Mouse (Mus musculus): ENCODE data around the gene Ppp1r18. TPM values are rescaled to one million over a fixed set of nuclear protein-coding genes. Genes with fewer than 3 reads are reported as not detected.
A peak's percentile ranks its signal among the peaks of the same experiment; 100 is the strongest.

Gene Ppp1r18
- polyA plus RNA-seq, 1 experiment from 2014 or later, result 19.1 TPM

DNA sequence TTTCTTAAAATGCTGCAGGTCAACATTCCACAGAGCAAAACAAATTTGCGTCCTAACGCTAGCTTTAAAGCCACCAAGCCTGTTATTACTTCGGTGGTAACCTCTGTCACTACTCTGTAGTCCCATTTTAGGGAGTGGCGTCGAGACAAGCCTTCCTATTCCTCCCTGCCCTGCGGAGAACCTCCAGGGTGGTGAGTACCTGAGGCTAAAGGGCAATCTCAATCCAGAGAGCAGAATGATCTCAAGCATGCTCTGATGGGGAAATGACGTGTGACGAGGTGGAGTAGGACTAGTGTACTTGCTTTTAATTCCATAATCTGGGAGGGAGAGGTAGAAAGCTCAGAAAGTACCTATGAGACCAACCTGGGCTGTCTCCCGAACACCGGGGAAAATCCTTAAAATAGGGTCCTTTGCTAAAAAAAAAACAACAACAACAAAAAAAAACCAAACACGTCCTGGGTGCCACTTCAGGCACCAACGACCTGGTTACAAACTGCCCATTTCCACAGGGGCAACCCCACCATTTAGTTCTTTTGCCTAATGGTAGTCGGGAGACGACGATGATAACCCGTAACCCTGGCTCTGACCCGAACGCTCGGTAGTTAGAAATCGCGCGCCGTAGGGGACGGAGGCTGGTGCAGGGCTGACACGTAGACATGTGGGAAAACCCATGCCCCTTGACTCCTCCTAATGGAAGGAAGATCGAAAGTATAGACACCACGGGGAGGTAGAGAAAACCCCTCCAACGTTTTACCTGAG, 50.3 kb downstream of the Ppp1r18 start:
- H3K27me3 ChIP-seq (ENCODE audit: control insufficient read depth, insufficient read depth, low read length), result no peaks in the 10 kb centered on the region
- peak overlapping the region; percentile 62; the same call in 1 of the 2 replicates for H3K27ac ChIP-seq (ENCODE audit: low read depth, low read length)
- 2% methylated on average over 28 of the region's 28 CpGs for WGBS
- peaks cover 16% of the 10 kb centered on the region for H3K4me1 ChIP-seq (ENCODE audit: control insufficient read depth, insufficient read depth, low read length)
- no peaks in the 10 kb centered on the region for H3K9me3 ChIP-seq (ENCODE audit: control insufficient read depth, low read length)
- no peak for ATAC-seq (ENCODE audit: low FRiP score, low TSS enrichment)
- peak overlapping the region; percentile 85 for H3K4me3 ChIP-seq (ENCODE audit: low read length)
- H3K36me3 ChIP-seq (ENCODE audit: control insufficient read depth, insufficient read depth, low read length), result peaks cover 39% of the 10 kb centered on the region
- H3K4me2 ChIP-seq (replicated peaks; ENCODE audit: low read depth, low read length), result peak overlapping the region; percentile 73
- peak overlapping the region; percentile 97 for H3K9ac ChIP-seq (ENCODE audit: low read depth, low read length)

DNA sequence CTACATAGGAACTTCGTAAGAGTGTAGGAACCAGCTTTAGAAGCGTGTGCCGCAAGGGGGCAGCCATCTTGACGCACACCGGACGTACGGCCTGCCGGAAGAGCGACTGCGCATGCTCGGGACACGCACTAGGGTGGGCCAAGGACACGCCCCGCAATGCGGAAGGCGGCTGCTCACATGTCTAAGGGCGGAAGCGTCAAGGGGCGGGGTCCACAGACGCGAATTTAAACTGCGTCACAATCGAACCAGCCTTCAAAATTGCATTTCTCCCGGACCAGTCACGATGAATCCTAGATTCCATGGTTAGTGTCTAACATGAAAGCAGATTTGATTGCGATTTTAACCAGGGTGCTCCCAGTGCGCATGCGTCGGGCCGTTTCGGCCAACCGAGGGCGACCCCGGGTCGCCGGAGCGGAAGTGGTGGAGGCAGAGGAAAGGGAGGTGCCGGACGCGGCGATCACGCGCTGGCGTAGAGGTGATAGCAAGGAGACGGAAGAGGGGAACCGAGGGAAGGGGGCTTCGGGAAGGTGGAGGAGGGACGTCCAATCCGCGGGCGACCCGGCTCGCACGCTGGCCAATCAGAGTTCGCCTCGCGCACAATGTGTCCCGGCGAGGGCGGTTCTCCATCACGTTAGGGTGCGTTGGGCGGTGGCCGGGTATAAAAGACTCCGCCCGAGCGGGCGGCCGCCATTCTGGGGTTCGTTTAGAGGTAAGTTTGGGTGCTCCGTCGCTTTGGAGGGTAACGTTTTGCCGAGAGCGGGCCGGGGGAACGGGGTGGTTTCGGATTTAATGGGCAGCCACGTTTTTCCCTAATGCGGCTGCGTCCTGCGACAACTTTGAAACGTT, 51.1 kb downstream of the Ppp1r18 start, which contains the start of the genes Mrps18b and Ppp1r10:
Gene Mrps18b (minus strand): TSS at position 93 of the 846 bp plus-strand sequence.
Gene Ppp1r10 (plus strand): TSS at position 138 of the 846 bp plus-strand sequence.
- Histone ChIP-seq H3K9me3 (ENCODE audit: control insufficient read depth, low read length) (no peaks in the 10 kb centered on the region), H3K27ac (ENCODE audit: low read depth, low read length) (peak within 1 kb of the TSS; percentile 99), H3K9ac (ENCODE audit: low read depth, low read length) (peak within 1 kb of the TSS; percentile 97), H3K27me3 (ENCODE audit: control insufficient read depth, insufficient read depth, low read length) (no peaks in the 10 kb centered on the region), H3K36me3 (ENCODE audit: control insufficient read depth, insufficient read depth, low read length) (peaks cover 37% of the 10 kb centered on the region), H3K4me1 (ENCODE audit: control insufficient read depth, insufficient read depth, low read length) (peaks cover 24% of the 10 kb centered on the region), H3K4me3 (ENCODE audit: low read length) (peak within 1 kb of the TSS; percentile 85), H3K4me2 (replicated peaks; ENCODE audit: low read depth, low read length) (peak within 1 kb of the TSS; percentile 98)
- WGBS, result under 1% methylated on average over 83 of the region's 83 CpGs
- peak; percentile 94 for ATAC-seq (ENCODE audit: low FRiP score, low TSS enrichment)

DNA sequence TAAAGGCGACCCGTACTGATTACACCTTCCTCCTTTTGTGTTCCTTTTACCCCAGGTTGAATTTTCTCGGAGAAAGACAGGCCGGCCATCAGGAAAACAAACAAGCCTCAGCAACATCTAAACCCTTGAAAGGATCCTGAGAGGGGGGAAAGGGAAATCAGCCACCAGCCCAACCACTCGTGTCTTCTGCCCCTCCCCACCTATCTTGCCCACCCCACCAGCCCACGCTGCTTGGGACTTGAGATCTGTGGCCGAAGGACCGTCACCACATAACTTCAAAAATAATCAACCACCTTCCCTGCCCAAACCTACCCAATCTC, 51.7 kb downstream of the Ppp1r18 start:
- peak overlapping the region; percentile 97 for H3K9ac ChIP-seq (ENCODE audit: low read depth, low read length)
- H3K27me3 ChIP-seq (ENCODE audit: control insufficient read depth, insufficient read depth, low read length), result no peaks in the 10 kb centered on the region
- peaks cover 27% of the 10 kb centered on the region for H3K4me1 ChIP-seq (ENCODE audit: control insufficient read depth, insufficient read depth, low read length)
- WGBS, result 0% methylated on average over 8 of the region's 8 CpGs
- peak overlapping the region; percentile 99 for H3K27ac ChIP-seq (ENCODE audit: low read depth, low read length)
- H3K4me3 ChIP-seq (ENCODE audit: low read length), result peak overlapping the region; percentile 85
- H3K9me3 ChIP-seq (ENCODE audit: control insufficient read depth, low read length), result no peaks in the 10 kb centered on the region
- H3K4me2 ChIP-seq (replicated peaks; ENCODE audit: low read depth, low read length), result peak overlapping the region; percentile 98
- H3K36me3 ChIP-seq (ENCODE audit: control insufficient read depth, insufficient read depth, low read length), result peaks cover 36% of the 10 kb centered on the region
- no peak for ATAC-seq (ENCODE audit: low FRiP score, low TSS enrichment)

DNA sequence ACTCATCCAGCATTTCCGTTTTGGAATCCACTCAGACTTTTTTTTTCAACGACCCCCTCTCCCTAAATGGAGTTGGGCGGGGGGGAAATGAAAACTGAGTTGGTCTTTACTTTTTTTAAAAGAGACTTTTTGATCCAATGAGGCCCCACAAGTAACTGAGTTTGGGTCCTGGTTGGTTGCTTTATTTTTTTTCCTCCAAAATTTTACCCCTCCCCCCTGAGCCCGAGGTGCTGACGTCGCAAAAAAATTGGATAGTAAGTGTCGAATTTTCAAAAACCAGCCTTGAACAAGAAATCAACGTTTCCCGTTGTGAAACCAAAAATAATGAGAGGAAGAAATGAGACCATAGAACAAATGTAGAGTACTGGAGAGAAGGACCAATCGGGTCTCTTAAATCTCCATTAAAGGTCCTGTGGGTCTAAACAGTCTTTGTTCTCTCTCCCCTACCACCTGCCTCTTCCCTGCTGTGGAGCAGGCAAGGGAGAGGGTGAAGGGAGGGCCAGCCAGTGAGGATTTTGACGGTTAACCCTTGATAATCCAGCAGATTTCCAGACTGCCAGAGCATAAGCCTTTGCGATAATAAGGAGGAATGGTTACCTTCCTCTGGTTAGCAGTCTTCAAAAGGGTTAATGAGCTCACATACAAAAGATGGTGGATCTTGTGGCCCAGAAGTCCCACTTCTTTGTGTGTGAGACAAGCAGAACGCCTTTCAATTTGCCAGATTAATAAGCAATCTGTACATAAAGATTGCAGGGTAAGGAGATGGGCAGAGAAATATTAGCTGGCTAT, 52.3 kb downstream of the Ppp1r18 start:
- no peaks in the 10 kb centered on the region for H3K27me3 ChIP-seq (ENCODE audit: control insufficient read depth, insufficient read depth, low read length)
- ATAC-seq (ENCODE audit: low FRiP score, low TSS enrichment), result no peak
- H3K9ac ChIP-seq (ENCODE audit: low read depth, low read length), result peak overlapping the region; percentile 97
- no peaks in the 10 kb centered on the region for H3K9me3 ChIP-seq (ENCODE audit: control insufficient read depth, low read length)
- H3K4me3 ChIP-seq (ENCODE audit: low read length), result peak overlapping the region; percentile 85
- peak overlapping the region; percentile 98 for H3K4me2 ChIP-seq (replicated peaks; ENCODE audit: low read depth, low read length)
- peaks cover 31% of the 10 kb centered on the region for H3K36me3 ChIP-seq (ENCODE audit: control insufficient read depth, insufficient read depth, low read length)
- peak overlapping the region; percentile 99 for H3K27ac ChIP-seq (ENCODE audit: low read depth, low read length)
- WGBS, result under 1% methylated on average over 13 of the region's 13 CpGs
- peaks cover 27% of the 10 kb centered on the region for H3K4me1 ChIP-seq (ENCODE audit: control insufficient read depth, insufficient read depth, low read length)

DNA sequence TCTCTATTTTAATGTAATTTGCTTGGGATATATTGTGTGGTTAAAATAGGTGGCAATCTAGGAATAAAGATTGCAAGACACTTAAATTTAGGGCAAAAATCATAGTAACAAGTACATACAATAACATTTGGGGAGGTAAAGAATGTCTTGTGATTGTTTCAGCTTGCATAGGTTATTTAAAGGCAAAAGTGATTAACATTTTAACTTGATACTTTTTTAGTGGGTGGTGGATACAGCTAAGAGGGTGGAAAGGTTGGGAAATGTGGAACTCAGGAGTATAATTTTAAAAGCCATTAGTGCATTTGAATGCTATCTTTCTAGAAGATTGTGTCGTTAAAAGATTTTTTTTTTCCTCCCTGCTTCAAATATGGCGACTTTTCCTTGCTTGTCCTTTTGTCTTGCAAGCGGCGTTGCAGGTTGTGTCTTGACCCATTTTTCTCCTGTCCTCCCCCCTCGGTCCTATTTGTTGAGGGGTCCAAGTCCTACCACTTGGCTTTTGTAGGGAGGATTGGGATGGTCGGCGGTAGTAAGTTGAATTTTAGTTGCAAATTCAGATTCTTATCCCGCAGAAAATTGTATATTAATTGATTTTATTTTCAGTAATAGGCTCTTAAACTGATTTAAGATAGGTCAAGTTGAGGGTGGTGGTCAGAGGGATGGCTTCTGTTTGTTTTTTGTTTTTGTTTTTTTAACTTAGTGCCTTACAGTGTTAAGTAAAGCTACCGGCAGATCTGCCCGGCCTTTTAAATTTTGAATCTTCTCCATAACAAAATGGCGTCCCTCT, 53.1 kb downstream of the Ppp1r18 start:
- peaks cover 27% of the 10 kb centered on the region for H3K4me1 ChIP-seq (ENCODE audit: control insufficient read depth, insufficient read depth, low read length)
- H3K36me3 ChIP-seq (ENCODE audit: control insufficient read depth, insufficient read depth, low read length), result peaks cover 31% of the 10 kb centered on the region
- H3K27ac ChIP-seq (ENCODE audit: low read depth, low read length), result peak overlapping the region; percentile 99
- peak overlapping the region; percentile 97 for H3K9ac ChIP-seq (ENCODE audit: low read depth, low read length)
- H3K4me2 ChIP-seq (replicated peaks; ENCODE audit: low read depth, low read length), result peak overlapping the region; percentile 98
- peak overlapping the region; percentile 85 for H3K4me3 ChIP-seq (ENCODE audit: low read length)
- WGBS, result 0% methylated on average over 11 of the region's 11 CpGs
- no peaks in the 10 kb centered on the region for H3K9me3 ChIP-seq (ENCODE audit: control insufficient read depth, low read length)
- H3K27me3 ChIP-seq (ENCODE audit: control insufficient read depth, insufficient read depth, low read length), result no peaks in the 10 kb centered on the region
- no peak for ATAC-seq (ENCODE audit: low FRiP score, low TSS enrichment)

DNA sequence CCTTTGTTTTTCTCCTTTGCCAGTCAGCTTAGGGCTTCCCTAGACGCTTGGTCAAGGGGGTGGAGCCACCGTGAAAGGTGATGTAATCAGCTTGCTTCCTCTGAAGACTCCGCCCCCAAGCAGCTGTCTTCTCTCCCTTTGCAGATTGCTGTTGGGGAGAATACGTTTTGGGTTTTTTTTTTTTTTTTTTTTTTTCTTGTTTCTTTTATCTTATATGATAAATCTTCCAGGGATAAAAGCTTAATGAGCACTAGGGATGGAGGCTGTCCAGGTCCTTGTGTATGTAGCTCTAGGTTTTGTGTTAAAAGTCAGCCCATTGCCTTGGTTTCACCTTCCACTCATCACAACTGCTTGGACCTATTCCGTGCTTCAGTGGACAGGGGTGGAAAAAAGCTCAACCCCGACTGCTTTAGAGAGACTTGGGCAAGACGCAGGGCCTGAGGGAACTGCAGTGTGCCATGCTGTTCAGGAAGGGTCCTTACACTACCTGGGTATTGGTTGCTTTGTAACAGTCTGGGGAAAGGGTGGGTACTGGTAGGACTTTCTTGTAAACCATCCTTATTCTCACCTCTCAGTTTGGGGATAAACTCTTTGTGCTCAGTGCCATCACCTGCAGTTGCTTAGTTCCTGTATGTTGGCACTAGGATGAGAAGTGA, 53.8 kb downstream of the Ppp1r18 start:
- no peaks in the 10 kb centered on the region for H3K9me3 ChIP-seq (ENCODE audit: control insufficient read depth, low read length)
- H3K27me3 ChIP-seq (ENCODE audit: control insufficient read depth, insufficient read depth, low read length), result no peaks in the 10 kb centered on the region
- H3K4me1 ChIP-seq (ENCODE audit: control insufficient read depth, insufficient read depth, low read length), result peaks cover 27% of the 10 kb centered on the region
- WGBS, result 8% methylated on average over 7 of the region's 7 CpGs
- peak; percentile 57 for ATAC-seq (ENCODE audit: low FRiP score, low TSS enrichment)
- peaks cover 35% of the 10 kb centered on the region for H3K36me3 ChIP-seq (ENCODE audit: control insufficient read depth, insufficient read depth, low read length)
- peak overlapping the region; percentile 99 for H3K27ac ChIP-seq (ENCODE audit: low read depth, low read length)
- H3K4me2 ChIP-seq (replicated peaks; ENCODE audit: low read depth, low read length), result peak overlapping the region; percentile 98
- peak overlapping the region; percentile 97 for H3K9ac ChIP-seq (ENCODE audit: low read depth, low read length)
- peak overlapping the region; percentile 85 for H3K4me3 ChIP-seq (ENCODE audit: low read length)

DNA sequence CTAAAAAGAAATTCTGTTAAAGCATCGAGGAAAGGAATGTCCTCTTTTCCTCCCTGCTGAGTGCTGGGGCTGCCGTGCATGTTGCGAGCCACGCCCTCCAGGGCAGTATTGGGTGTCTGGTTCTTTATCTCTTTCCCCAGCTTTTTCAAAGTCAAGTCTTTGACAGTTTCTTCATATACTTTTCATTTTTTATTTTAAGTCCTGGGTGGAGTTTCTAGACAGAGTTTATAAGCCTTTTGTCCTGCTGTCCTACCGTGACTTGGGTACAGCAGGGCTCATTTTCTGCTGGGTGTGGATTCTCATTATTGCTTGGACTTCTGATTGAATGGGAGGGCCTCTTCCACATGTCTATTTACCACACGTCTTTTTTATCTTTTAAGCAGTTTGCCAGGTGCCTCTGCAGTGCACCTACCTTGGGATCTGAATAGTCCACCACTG, 54.5 kb downstream of the Ppp1r18 start:
- no peaks in the 10 kb centered on the region for H3K27me3 ChIP-seq (ENCODE audit: control insufficient read depth, insufficient read depth, low read length)
- ATAC-seq (ENCODE audit: low FRiP score, low TSS enrichment), result no peak
- peak overlapping the region; percentile 99 for H3K27ac ChIP-seq (ENCODE audit: low read depth, low read length)
- 0 out of 2 replicates have a peak overlapping the region, but pooled peaks have one; percentile 97 for H3K9ac ChIP-seq (ENCODE audit: low read depth, low read length)
- H3K9me3 ChIP-seq (ENCODE audit: control insufficient read depth, low read length), result no peaks in the 10 kb centered on the region
- H3K4me1 ChIP-seq (ENCODE audit: control insufficient read depth, insufficient read depth, low read length), result peaks cover 27% of the 10 kb centered on the region
- H3K36me3 ChIP-seq (ENCODE audit: control insufficient read depth, insufficient read depth, low read length), result peaks cover 38% of the 10 kb centered on the region
- H3K4me3 ChIP-seq (ENCODE audit: low read length), result peak overlapping the region; percentile 85; the same call in 1 of the 2 replicates
- 58% methylated on average over 6 of the region's 6 CpGs for WGBS
- peak overlapping the region; percentile 98 for H3K4me2 ChIP-seq (replicated peaks; ENCODE audit: low read depth, low read length)

All from kidney, embryonic 14.5 days (tissue).